Mouse (Mus musculus): ENCODE measurements around the gene Itih5. TPM values are rescaled to one million over a fixed set of nuclear protein-coding genes. Genes with fewer than 3 reads are reported as not detected.

Itih5 gene
- polyA plus RNA-seq, 1 experiment: not detected

GRCm38 (mm10) chr2:10250926-10251325 is 97.6 kb downstream of the Itih5 start:
- H3K4me3 ChIP-seq (ENCODE audit: insufficient read depth, poor library complexity, severe bottlenecking): no peak overlapping the region
- H3ac ChIP-seq (ENCODE audit: control insufficient read depth, insufficient read length, low read depth): no peak overlapping the region
- H3K36me3 ChIP-seq (ENCODE audit: control insufficient read depth, insufficient read depth): no peaks in the 10 kb centered on the region
- no peaks in the 10 kb centered on the region for H3K79me2 ChIP-seq (ENCODE audit: control insufficient read depth, insufficient read depth)
- no peaks in the 10 kb centered on the region for H3K79me3 ChIP-seq (ENCODE audit: low read depth)
- no peaks in the 10 kb centered on the region for H3K27me3 ChIP-seq (ENCODE audit: control insufficient read depth, insufficient read depth, insufficient read length)
- TF ChIP-seq USF1 (IDR thresholded peaks at IDR 0.05; ENCODE audit: low read depth) (no peak), FOSL1 (IDR thresholded peaks at IDR 0.05; ENCODE audit: insufficient read depth, low read length, poor library complexity, severe bottlenecking) (no peak), CEBPB (IDR thresholded peaks at IDR 0.05; ENCODE audit: low read depth) (no peak), MYOD1 (IDR thresholded peaks at IDR 0.05; ENCODE audit: control insufficient read depth, insufficient read length, low read depth) (no peak), MYOG (IDR thresholded peaks at IDR 0.05; ENCODE audit: control insufficient read depth, extremely low read depth, insufficient read length) (no peak), CTCF (IDR thresholded peaks at IDR 0.05; ENCODE audit: control insufficient read depth, insufficient read depth, insufficient read length) (no peak), MAX (IDR thresholded peaks at IDR 0.05) (no peak)

GRCm38 (mm10) chr2:10251466-10251865 is 98.1 kb downstream of the Itih5 start:
- Histone ChIP-seq H3ac (ENCODE audit: control insufficient read depth, insufficient read length, low read depth) (no peak overlapping the region), H3K4me3 (ENCODE audit: insufficient read depth, poor library complexity, severe bottlenecking) (no peak overlapping the region), H3K79me3 (ENCODE audit: low read depth) (no peaks in the 10 kb centered on the region), H3K79me2 (ENCODE audit: control insufficient read depth, insufficient read depth) (no peaks in the 10 kb centered on the region), H3K36me3 (ENCODE audit: control insufficient read depth, insufficient read depth) (no peaks in the 10 kb centered on the region), H3K27me3 (ENCODE audit: control insufficient read depth, insufficient read depth, insufficient read length) (no peaks in the 10 kb centered on the region)
- no peak for TF ChIP-seq MYOG (IDR thresholded peaks at IDR 0.05; ENCODE audit: control insufficient read depth, extremely low read depth, insufficient read length)
- TF ChIP-seq USF1 (IDR thresholded peaks at IDR 0.05; ENCODE audit: low read depth): no peak
- TF ChIP-seq CTCF (IDR thresholded peaks at IDR 0.05; ENCODE audit: control insufficient read depth, insufficient read depth, insufficient read length): no peak
- TF ChIP-seq FOSL1 (IDR thresholded peaks at IDR 0.05; ENCODE audit: insufficient read depth, low read length, poor library complexity, severe bottlenecking): no peak
- TF ChIP-seq MAX (IDR thresholded peaks at IDR 0.05): no peak
- no peak for TF ChIP-seq CEBPB (IDR thresholded peaks at IDR 0.05; ENCODE audit: low read depth)
- no peak for TF ChIP-seq MYOD1 (IDR thresholded peaks at IDR 0.05; ENCODE audit: control insufficient read depth, insufficient read length, low read depth)

- Histone ChIP-seq H3K36me3 (ENCODE audit: control insufficient read depth, insufficient read depth) (no peaks in the 10 kb centered on the region), H3K4me3 (ENCODE audit: insufficient read depth, poor library complexity, severe bottlenecking) (no peak overlapping the region), H3K79me3 (ENCODE audit: low read depth) (no peaks in the 10 kb centered on the region), H3ac (ENCODE audit: control insufficient read depth, insufficient read length, low read depth) (no peak overlapping the region), H3K79me2 (ENCODE audit: control insufficient read depth, insufficient read depth) (no peaks in the 10 kb centered on the region), H3K27me3 (ENCODE audit: control insufficient read depth, insufficient read depth, insufficient read length) (no peaks in the 10 kb centered on the region)
- TF ChIP-seq FOSL1 (IDR thresholded peaks at IDR 0.05; ENCODE audit: insufficient read depth, low read length, poor library complexity, severe bottlenecking) (no peak), MAX (IDR thresholded peaks at IDR 0.05) (no peak), USF1 (IDR thresholded peaks at IDR 0.05; ENCODE audit: low read depth) (no peak), MYOG (IDR thresholded peaks at IDR 0.05; ENCODE audit: control insufficient read depth, extremely low read depth, insufficient read length) (no peak), MYOD1 (IDR thresholded peaks at IDR 0.05; ENCODE audit: control insufficient read depth, insufficient read length, low read depth) (no peak)
Observed at GRCm38 (mm10) chr2:10252016-10252415, 98.6 kb downstream of the Itih5 start.

- TF ChIP-seq MYOD1 (IDR thresholded peaks at IDR 0.05; ENCODE audit: control insufficient read depth, insufficient read length, low read depth) (no peak), MYOG (IDR thresholded peaks at IDR 0.05; ENCODE audit: control insufficient read depth, extremely low read depth, insufficient read length) (no peak), MAX (IDR thresholded peaks at IDR 0.05) (no peak), USF1 (IDR thresholded peaks at IDR 0.05; ENCODE audit: low read depth) (no peak), CTCF (IDR thresholded peaks at IDR 0.05; ENCODE audit: control insufficient read depth, insufficient read depth, insufficient read length) (no peak), CEBPB (IDR thresholded peaks at IDR 0.05; ENCODE audit: low read depth) (no peak), FOSL1 (IDR thresholded peaks at IDR 0.05; ENCODE audit: insufficient read depth, low read length, poor library complexity, severe bottlenecking) (no peak)
- Histone ChIP-seq H3K79me2 (ENCODE audit: control insufficient read depth, insufficient read depth) (no peaks in the 10 kb centered on the region), H3K4me3 (ENCODE audit: insufficient read depth, poor library complexity, severe bottlenecking) (no peak overlapping the region), H3K36me3 (ENCODE audit: control insufficient read depth, insufficient read depth) (no peaks in the 10 kb centered on the region), H3K79me3 (ENCODE audit: low read depth) (no peaks in the 10 kb centered on the region), H3K27me3 (ENCODE audit: control insufficient read depth, insufficient read depth, insufficient read length) (no peaks in the 10 kb centered on the region), H3ac (ENCODE audit: control insufficient read depth, insufficient read length, low read depth) (no peak overlapping the region)
Observed at GRCm38 (mm10) chr2:10253351-10253750, 100.0 kb downstream of the Itih5 start.

GRCm38 (mm10) chr2:10256949-10257348 is 103.6 kb downstream of the Itih5 start:
- H3K4me3 ChIP-seq (ENCODE audit: insufficient read depth, poor library complexity, severe bottlenecking): no peak overlapping the region
- H3K27me3 ChIP-seq (ENCODE audit: control insufficient read depth, insufficient read depth, insufficient read length): no peaks in the 10 kb centered on the region
- no peak for TF ChIP-seq CTCF (IDR thresholded peaks at IDR 0.05; ENCODE audit: control insufficient read depth, insufficient read depth, insufficient read length)
- TF ChIP-seq MYOD1 (IDR thresholded peaks at IDR 0.05; ENCODE audit: control insufficient read depth, insufficient read length, low read depth): no peak
- TF ChIP-seq MAX (IDR thresholded peaks at IDR 0.05): no peak
- no peak for TF ChIP-seq MYOG (IDR thresholded peaks at IDR 0.05; ENCODE audit: control insufficient read depth, extremely low read depth, insufficient read length)
- TF ChIP-seq CEBPB (IDR thresholded peaks at IDR 0.05; ENCODE audit: low read depth): no peak
- no peak for TF ChIP-seq USF1 (IDR thresholded peaks at IDR 0.05; ENCODE audit: low read depth)
- TF ChIP-seq FOSL1 (IDR thresholded peaks at IDR 0.05; ENCODE audit: insufficient read depth, low read length, poor library complexity, severe bottlenecking): no peak
- H3K79me3 ChIP-seq (ENCODE audit: low read depth): no peaks in the 10 kb centered on the region
- H3K36me3 ChIP-seq (ENCODE audit: control insufficient read depth, insufficient read depth): no peaks in the 10 kb centered on the region
- no peak overlapping the region for H3ac ChIP-seq (ENCODE audit: control insufficient read depth, insufficient read length, low read depth)
- H3K79me2 ChIP-seq (ENCODE audit: control insufficient read depth, insufficient read depth): no peaks in the 10 kb centered on the region

- Histone ChIP-seq H3K27me3 (ENCODE audit: control insufficient read depth, insufficient read depth, insufficient read length) (no peaks in the 10 kb centered on the region), H3K79me3 (ENCODE audit: low read depth) (no peaks in the 10 kb centered on the region), H3ac (ENCODE audit: control insufficient read depth, insufficient read length, low read depth) (no peak overlapping the region), H3K36me3 (ENCODE audit: control insufficient read depth, insufficient read depth) (no peaks in the 10 kb centered on the region), H3K79me2 (ENCODE audit: control insufficient read depth, insufficient read depth) (no peaks in the 10 kb centered on the region), H3K4me3 (ENCODE audit: insufficient read depth, poor library complexity, severe bottlenecking) (no peak overlapping the region)
- TF ChIP-seq FOSL1 (IDR thresholded peaks at IDR 0.05; ENCODE audit: insufficient read depth, low read length, poor library complexity, severe bottlenecking): no peak
- TF ChIP-seq MYOG (IDR thresholded peaks at IDR 0.05; ENCODE audit: control insufficient read depth, extremely low read depth, insufficient read length): no peak
Observed at GRCm38 (mm10) chr2:10258312-10258711, 104.9 kb downstream of the Itih5 start.

All from C2C12 (cell line).